Mouse (Mus musculus) stomach, embryonic 16.5 days (tissue): ENCODE measurements around the gene Gpatch1. TPM values are rescaled to one million over a fixed set of nuclear protein-coding genes. Genes with fewer than 3 reads are reported as not detected.

ENCODE experiments used
- ATAC-seq: fragments of 200-750 bp; cut with Nextera tagmentation; 2 replicates; pipeline ENCODE4 v1.8.0; 2017; ENCODE audit warnings: moderate number of reproducible peaks, moderate TSS enrichment; ENCODE audit not compliant: insufficient read depth, low FRiP score
- H3K27ac ChIP-seq: fragments of 300-500 bp; sonication (generic); 2 replicates; pipeline ENCODE4 v1.5.1; 2014; ENCODE audit warnings: low read length
- H3K27me3 ChIP-seq: fragments of 300-500 bp; sonication (generic); 2 replicates; pipeline ENCODE4 v1.6.1; 2014; ENCODE audit warnings: low read length, control low read depth, mixed read lengths; ENCODE audit not compliant: control insufficient read depth, insufficient read depth
- H3K36me3 ChIP-seq: fragments of 300-500 bp; sonication (generic); 2 replicates; pipeline ENCODE4 v1.6.1; 2014; ENCODE audit warnings: low read length; ENCODE audit not compliant: control insufficient read depth, insufficient read depth
- H3K4me1 ChIP-seq: fragments of 300-500 bp; sonication (generic); 2 replicates; pipeline ENCODE4 v1.6.1; 2014; ENCODE audit warnings: low read length, control low read depth, mixed read lengths; ENCODE audit not compliant: control insufficient read depth, insufficient read depth
- H3K4me2 ChIP-seq: fragments of 300-500 bp; sonication (generic); 2 replicates; pipeline ENCODE4 v1.6.1; 2014; ENCODE audit warnings: low read depth, low read length, mixed read lengths
- H3K4me3 ChIP-seq: fragments of 300-500 bp; sonication (generic); replicated peaks from 2 replicates; pipeline ENCODE4 v1.5.1; 2014; ENCODE audit warnings: mild to moderate bottlenecking, low read length
- H3K9ac ChIP-seq: fragments of 300-500 bp; sonication (generic); 2 replicates; pipeline ENCODE4 v1.6.1; 2014; ENCODE audit warnings: low read length
- H3K9me3 ChIP-seq: fragments of 300-500 bp; sonication (generic); replicated peaks from 2 replicates; pipeline ENCODE4 v1.6.1; 2016; ENCODE audit warnings: low read length, control low read depth; ENCODE audit not compliant: control insufficient read depth
- WGBS: fragments of 180-500 bp; shearing (Covaris S2); extraction: QIAGEN DNeasy Blood & Tissue Kit; methylation state at CpG from one replicate; pipeline ENCODE4 v1.1.7; 2014; 5-methylcytosine and 5-hydroxymethylcytosine counted together
- polyA plus RNA-seq: library from polyadenylated mRNA; unstranded; fragments of >200 nt; fragmentation: Nextera tagmentation; extraction: Ambion mirVana; gene quantifications from 2 replicates; pipeline ENCODE4 v1.2.1, GENCODE M21; 2015

Gene Gpatch1
- polyA plus RNA-seq, 1 experiment from 2014 or later = 14.3 TPM

DNA sequence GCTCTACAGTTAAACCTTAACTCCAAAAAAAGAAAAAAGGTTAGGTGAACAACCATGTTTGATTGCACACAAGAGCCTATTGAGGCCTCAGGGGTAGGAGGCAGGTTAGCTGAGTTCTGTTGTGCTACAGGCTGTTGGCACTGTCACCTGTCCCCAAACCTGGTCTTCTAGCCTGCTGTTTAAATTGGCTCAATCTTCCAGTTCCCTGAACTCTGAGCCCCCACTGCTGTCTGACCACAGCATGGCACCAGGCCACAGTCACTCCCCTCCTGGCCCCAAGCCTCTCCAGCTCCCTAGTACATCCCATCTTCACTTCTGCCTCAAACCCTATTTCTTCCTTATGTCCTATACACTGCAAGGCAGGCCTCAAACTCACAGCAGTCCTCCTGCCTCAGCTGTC lies 17.4 kb downstream of the Gpatch1 start:
- H3K36me3 ChIP-seq = peaks cover 13% of the 10 kb centered on the region
- H3K4me2 ChIP-seq = no peak overlapping the region
- H3K9me3 ChIP-seq = no peaks in the 10 kb centered on the region
- no peak overlapping the region for H3K9ac ChIP-seq
- ATAC-seq = no peak
- H3K27ac ChIP-seq = no peak overlapping the region
- H3K27me3 ChIP-seq = no peaks in the 10 kb centered on the region
- H3K4me1 ChIP-seq = no peaks in the 10 kb centered on the region
- no peak overlapping the region for H3K4me3 ChIP-seq

DNA sequence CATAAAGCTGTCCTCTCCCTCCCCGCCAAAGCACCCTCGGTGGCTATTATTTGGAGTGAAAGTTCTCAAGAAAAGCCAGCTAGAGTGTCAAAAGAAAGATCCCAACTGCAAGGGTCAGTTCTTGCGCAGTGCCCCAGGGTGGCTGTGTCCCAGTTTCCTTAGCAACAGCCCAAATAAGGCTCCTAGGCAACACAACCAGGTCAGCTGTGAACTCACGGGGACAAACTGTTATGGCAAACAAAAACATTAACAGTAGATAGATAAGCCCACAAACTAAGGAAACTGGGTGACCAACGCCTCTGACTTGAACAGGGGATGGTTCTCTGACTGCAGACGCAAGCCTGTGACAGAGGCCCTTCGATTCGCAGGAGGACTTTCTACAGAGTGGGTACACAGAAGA lies 18.6 kb downstream of the Gpatch1 start:
- H3K36me3 ChIP-seq = peaks cover 15% of the 10 kb centered on the region

DNA sequence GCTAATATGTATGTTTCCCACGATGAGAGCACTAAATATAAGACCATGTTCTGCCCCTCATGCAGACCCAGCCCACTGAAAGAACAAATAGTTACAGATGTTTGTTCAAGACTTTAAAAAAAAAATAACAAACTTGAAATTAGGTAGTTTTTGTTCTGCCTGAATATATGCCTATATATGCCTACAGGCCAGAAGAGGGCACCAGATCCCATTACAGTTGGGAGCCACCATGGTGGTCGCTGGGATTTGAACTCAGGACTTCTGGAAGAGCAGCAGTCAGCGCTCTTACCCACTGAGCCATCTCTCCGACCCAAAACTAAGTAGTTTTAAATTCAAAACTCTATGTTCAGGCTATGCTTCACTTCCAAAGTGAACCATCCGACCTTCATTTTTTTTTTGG lies 20.4 kb downstream of the Gpatch1 start:
- no peak for ATAC-seq

More for the DNA sequence above, 18.6 kb downstream of the Gpatch1 start:
- WGBS = 66% methylated on average over 8 of the region's 8 CpGs
- no peak overlapping the region for H3K9ac ChIP-seq
- H3K4me1 ChIP-seq = no peaks in the 10 kb centered on the region
- H3K4me3 ChIP-seq = no peak overlapping the region
- H3K27ac ChIP-seq = no peak overlapping the region
- ATAC-seq = no peak
- H3K27me3 ChIP-seq = no peaks in the 10 kb centered on the region
- H3K4me2 ChIP-seq = no peak overlapping the region
- H3K9me3 ChIP-seq = no peaks in the 10 kb centered on the region

DNA sequence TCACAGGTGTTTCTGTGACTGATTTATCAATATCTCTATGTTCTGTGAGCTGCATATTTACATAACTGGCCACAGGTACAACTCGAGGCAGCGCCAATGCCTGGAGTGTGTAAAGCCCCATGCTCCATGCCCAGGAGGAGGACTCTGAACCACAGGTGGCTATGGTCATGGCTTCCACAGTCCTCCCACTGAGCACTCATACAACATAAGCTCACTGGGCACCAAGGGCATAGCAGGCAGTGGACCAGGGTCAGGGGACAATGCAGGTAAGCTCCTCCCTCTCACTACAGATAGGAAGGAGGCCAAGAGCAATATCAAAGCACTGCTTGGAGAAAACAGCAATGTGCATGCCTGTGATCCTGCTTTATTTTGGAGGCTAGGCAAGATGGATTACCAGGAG lies 22.6 kb downstream of the Gpatch1 start:
- Histone ChIP-seq H3K4me1 (no peaks in the 10 kb centered on the region), H3K36me3 (peaks cover 24% of the 10 kb centered on the region; the same call in 1 of the 2 replicates), H3K9me3 (no peaks in the 10 kb centered on the region), H3K27ac (no peak overlapping the region), H3K4me3 (no peak overlapping the region), H3K4me2 (no peak overlapping the region), H3K27me3 (no peaks in the 10 kb centered on the region), H3K9ac (no peak overlapping the region)
- no peak for ATAC-seq
- WGBS = 88% methylated on average over 2 of the region's 2 CpGs

More for the DNA sequence above, 20.4 kb downstream of the Gpatch1 start:
- peaks cover 23% of the 10 kb centered on the region for H3K36me3 ChIP-seq
- no peaks in the 10 kb centered on the region for H3K4me1 ChIP-seq
- H3K27me3 ChIP-seq = no peaks in the 10 kb centered on the region
- H3K27ac ChIP-seq = no peak overlapping the region
- H3K4me2 ChIP-seq = no peak overlapping the region
- H3K9me3 ChIP-seq = no peaks in the 10 kb centered on the region
- no peak overlapping the region for H3K4me3 ChIP-seq
- H3K9ac ChIP-seq = no peak overlapping the region
- WGBS = 91% methylated on average over 5 of the region's 5 CpGs

DNA sequence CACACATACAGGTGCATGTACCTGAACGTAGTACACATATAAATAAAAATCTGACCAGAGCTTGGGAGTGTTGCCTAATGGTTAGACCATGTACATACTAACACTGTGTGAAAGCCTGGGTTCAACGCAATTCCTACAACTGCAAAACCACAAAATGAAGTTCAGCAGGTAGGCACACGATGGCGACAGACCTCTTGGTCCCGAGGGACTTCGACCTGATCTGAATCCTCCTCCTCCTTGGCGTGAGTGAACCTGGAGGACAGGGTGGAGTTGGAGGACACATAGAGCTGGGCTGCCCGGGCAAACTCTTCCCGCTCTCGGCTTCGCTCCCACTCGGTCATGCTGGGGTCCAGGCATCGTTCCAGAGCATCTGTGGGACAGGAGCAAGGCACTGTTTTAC lies 24.8 kb downstream of the Gpatch1 start:
- ATAC-seq = no peak
- no peaks in the 10 kb centered on the region for H3K9me3 ChIP-seq

DNA sequence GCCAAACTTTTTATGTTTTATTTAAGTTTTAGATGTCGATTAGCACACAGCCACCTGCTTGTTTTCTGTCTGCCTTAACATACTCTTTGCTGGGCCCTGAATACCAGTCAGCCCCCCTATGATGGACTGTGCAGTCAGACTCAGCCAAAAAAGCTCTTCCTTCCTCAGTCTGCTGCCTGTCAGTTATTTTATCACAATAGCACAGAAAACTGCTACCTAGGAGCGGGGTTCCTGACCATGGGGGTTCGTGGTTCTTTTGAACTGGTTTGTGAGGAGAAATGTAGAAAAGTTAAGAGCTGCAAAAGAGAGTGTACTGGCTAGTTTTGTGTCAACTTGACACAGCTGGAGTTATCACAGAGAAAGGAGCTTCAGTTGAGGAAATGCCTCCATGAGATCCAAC lies 39.3 kb downstream of the Gpatch1 start:
- Histone ChIP-seq H3K36me3 (peaks cover 43% of the 10 kb centered on the region), H3K9me3 (peaks cover 29% of the 10 kb centered on the region), H3K4me1 (no peaks in the 10 kb centered on the region), H3K9ac (no peak overlapping the region), H3K27me3 (no peaks in the 10 kb centered on the region), H3K4me2 (no peak overlapping the region), H3K27ac (no peak overlapping the region), H3K4me3 (no peak overlapping the region)
- no peak for ATAC-seq
- 85% methylated on average over 3 of the region's 3 CpGs for whole genome bisulfite sequencing

More for the DNA sequence above, 24.8 kb downstream of the Gpatch1 start:
- Histone ChIP-seq H3K4me1 (no peaks in the 10 kb centered on the region), H3K36me3 (peaks cover 24% of the 10 kb centered on the region), H3K4me3 (no peak overlapping the region), H3K9ac (no peak overlapping the region), H3K4me2 (no peak overlapping the region), H3K27me3 (no peaks in the 10 kb centered on the region), H3K27ac (no peak overlapping the region)
- WGBS = 90% methylated on average over 13 of the region's 13 CpGs

DNA sequence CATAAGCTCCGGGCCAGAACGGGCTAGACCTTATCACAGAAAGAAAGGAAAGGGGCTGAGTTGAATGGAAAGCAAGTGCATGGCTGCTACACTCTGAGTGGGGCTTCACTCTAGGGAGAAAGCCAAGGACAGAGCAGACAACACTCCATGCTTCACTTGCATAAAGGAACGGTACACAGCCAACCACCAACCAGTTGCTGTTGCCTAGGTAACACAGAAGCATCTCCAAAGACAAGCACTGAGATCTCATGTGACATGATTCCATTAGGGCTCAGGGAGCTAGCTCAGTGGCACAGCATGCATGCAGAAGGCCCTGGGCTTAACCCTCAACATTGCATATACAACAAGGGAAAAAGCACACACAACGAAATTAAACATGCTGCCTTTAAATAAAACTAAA lies 40.8 kb downstream of the Gpatch1 start:
- Histone ChIP-seq H3K4me2 (no peak overlapping the region), H3K9ac (no peak overlapping the region), H3K27ac (no peak overlapping the region), H3K4me3 (no peak overlapping the region), H3K36me3 (peaks cover 40% of the 10 kb centered on the region), H3K9me3 (peaks cover 29% of the 10 kb centered on the region), H3K4me1 (no peaks in the 10 kb centered on the region), H3K27me3 (no peaks in the 10 kb centered on the region)
- ATAC-seq = no peak
- WGBS = 83% methylated on average over 4 of the region's 4 CpGs

DNA sequence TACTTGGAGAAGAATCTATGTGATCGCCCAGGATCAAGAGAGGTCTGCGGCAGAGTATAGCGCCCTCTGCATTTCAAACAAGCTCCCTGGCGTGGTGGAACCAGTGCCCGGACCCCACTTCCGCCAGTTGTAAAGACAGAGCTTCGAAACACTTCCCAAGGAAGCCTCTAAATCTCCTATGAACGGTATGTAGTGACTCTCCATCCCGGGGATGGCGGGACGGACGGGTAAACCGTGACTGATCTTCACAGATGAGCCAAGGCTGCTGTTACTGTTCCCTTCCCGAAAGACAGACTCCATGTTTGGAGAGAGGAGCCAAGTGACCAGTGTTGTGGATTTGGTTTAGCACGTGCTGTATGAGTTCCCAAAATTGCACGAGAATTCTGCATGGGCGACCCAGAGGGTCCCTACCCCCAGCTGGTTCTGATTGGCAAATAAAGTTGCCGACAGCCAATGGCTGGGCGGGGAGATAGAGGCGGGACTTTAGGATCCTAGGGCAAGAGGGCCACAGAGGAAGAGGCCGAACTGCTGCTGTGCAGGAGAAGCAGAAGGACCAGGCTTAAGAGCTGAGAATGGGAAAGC lies 48.7 kb downstream of the Gpatch1 start:
- Histone ChIP-seq H3K4me1 (no peaks in the 10 kb centered on the region), H3K36me3 (no peaks in the 10 kb centered on the region), H3K27ac (no peak overlapping the region), H3K9me3 (peaks cover 4% of the 10 kb centered on the region), H3K4me3 (peak overlapping the region; percentile 40), H3K4me2 (peak overlapping the region; percentile 62), H3K27me3 (no peaks in the 10 kb centered on the region), H3K9ac (peak overlapping the region; percentile 46)
- ATAC-seq = peak; percentile 62; the same call in 1 of the 2 replicates
- WGBS = 5% methylated on average over 21 of the region's 21 CpGs

DNA sequence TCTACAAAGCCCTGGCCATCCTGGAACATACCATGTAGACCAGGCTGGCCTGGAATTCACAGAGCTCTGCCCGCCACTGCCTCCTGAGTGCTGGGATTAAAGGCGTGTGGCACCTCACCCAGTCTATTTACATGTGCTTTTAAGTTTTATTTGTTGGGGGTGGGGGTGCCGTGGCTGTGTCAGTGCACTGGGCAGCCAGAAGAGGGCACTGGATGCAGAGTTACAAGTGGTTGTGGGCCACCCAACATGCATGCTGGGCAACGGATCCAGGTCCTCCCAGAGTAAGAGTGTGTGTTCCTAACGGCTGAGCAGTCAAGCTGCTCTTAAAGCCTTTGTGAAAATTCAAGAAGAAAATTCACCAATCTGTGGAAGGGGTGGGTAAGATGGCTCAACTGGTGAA lies 50.4 kb downstream of the Gpatch1 start:
- 71% methylated on average over 5 of the region's 5 CpGs for WGBS

More for the DNA sequence above, 50.4 kb downstream of the Gpatch1 start:
- Histone ChIP-seq H3K9me3 (no peaks in the 10 kb centered on the region), H3K4me3 (no peak overlapping the region), H3K4me1 (no peaks in the 10 kb centered on the region), H3K4me2 (no peak overlapping the region), H3K27ac (no peak overlapping the region), H3K27me3 (no peaks in the 10 kb centered on the region), H3K9ac (no peak overlapping the region), H3K36me3 (no peaks in the 10 kb centered on the region)
- ATAC-seq = no peak
